Mouse (Mus musculus) lung, adult 2 months (tissue): ENCODE measurements around the gene Hba-x. TPM values are rescaled to one million over a fixed set of nuclear protein-coding genes. Genes with fewer than 3 reads are reported as not detected.

ENCODE experiments used
- DNase-seq: peaks from one replicate; pipeline ENCODE4 v3.0.0; 2022
- H3K4me1 ChIP-seq: fragments of 200-500 bp; 2 replicates; pipeline ENCODE4 v1.6.1; 2011; ENCODE audit warnings: low read length; ENCODE audit not compliant: control insufficient read depth, insufficient read depth
- H3K4me3 ChIP-seq: fragments of 200-500 bp; replicated peaks from 2 replicates; pipeline ENCODE3; 2011; ENCODE audit warnings: low read depth, mild to moderate bottlenecking, control low read depth, low read length; ENCODE audit errors: extremely low read depth
- CTCF ChIP-seq: fragments of 200-500 bp; IDR thresholded peaks from 2 replicates; pipeline ENCODE4 v1.5.1; 2011; ENCODE audit warnings: mild to moderate bottlenecking, low read length, control low read depth; ENCODE audit not compliant: insufficient read depth
- POLR2A ChIP-seq: fragments of 200-500 bp; IDR thresholded peaks from 2 replicates; pipeline ENCODE4 v1.6.1; 2011; ENCODE audit warnings: low read depth, mild to moderate bottlenecking, control low read depth, low read length, borderline replicate concordance; ENCODE audit errors: extremely low read depth
- WGBS: fragments of 180-500 bp; shearing (Covaris S2); methylation state at CpG from one replicate; pipeline ENCODE4 v1.1.7; 2018; 5-methylcytosine and 5-hydroxymethylcytosine counted together
- polyA plus RNA-seq: library from polyadenylated mRNA; depleted of rRNA; stranded (reverse); fragments of >200 nt; gene quantifications from 2 replicates; pipeline ENCODE4 v1.2.3, GENCODE M21; 2012; rRNA removed

Gene Hba-x
- polyA plus RNA-seq, 1 experiment, result not detected

DNA sequence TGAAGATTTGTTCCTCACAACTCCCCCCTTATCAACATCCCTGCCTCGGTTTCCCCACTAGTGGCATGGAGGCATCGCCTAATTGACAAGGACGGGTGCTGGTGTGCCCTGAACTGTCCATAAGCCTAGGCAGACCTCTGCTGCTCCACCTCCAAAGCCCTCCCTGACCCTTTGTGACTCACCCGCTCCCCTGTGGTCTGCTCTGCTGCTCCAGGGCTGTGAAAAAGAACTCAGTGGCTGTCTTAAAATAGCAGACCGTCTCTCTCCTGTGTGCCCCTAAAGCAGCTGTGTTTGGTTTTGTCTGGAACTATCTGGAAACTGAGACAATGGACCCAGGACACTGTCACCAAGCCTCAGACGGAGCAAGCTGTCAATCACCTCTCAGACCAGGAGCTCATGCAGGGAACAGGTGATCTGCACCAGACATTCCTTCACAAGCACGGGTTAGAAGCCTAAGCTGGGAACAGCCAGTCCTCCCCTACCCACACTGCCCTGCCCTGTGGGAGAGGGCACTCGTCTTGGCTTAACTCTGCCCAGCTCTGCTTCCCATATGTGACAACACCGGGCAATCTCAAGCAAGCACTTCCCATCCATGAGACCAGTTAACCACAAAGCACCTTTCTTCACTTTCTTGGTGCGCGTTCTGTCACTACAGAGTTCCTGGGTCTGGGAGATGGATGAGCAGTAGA, 44.5 kb downstream of the Hba-x start:
- Histone ChIP-seq H3K4me3 (no peak overlapping the region), H3K4me1 (no peaks in the 10 kb centered on the region)
- TF ChIP-seq POLR2A, result no peak
- no peak for TF ChIP-seq CTCF
- WGBS, result 63% methylated on average over 11 of the region's 11 CpGs
- no peak for DNase-seq

DNA sequence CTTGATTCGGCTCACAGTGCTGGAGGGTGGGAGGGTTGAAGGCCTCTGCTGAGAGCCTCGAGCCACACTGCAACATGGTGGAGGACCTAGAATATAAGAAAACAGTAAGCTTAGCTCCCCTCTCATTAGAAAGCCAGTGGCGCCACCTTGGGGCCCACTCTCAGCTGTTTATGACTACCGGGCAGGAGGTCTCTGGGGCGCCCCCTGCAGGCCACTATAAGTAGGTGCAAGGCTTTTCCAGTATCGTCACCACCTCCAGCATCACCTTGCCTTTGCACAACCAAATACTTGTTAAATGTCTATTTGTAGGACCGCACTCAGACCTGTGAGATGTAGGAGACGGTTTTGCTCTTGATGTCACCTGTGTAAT, 45.0 kb downstream of the Hba-x start:
- DNase-seq, result peak; percentile 23
- Histone ChIP-seq H3K4me3 (no peak overlapping the region), H3K4me1 (no peaks in the 10 kb centered on the region)
- TF ChIP-seq POLR2A, result no peak
- TF ChIP-seq CTCF, result peak; percentile 44
- 31% methylated on average over 8 of the region's 8 CpGs for WGBS

DNA sequence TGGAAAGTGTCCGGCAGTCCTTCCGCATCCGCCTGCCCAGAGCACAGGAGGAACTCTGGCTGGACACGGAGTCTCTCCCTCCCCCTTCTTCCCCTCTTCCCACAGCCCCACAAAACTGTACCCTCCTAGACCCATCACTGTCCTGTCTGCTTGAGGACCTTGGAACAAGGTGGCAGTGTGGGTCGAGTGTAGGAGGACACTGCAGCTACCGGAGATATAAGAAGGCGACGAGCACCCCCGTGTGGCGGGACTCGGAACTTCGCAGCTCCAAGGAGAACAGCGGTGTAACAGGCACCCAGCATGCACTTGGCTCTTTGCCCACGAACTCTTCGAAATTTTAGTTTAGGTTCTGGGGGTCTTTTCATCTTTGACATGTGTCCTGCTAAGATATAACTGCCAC, 48.4 kb downstream of the Hba-x start:
- Histone ChIP-seq H3K4me3 (peak overlapping the region; percentile 7), H3K4me1 (no peaks in the 10 kb centered on the region)
- WGBS, result 8% methylated on average over 15 of the region's 15 CpGs
- TF ChIP-seq POLR2A (no peak), CTCF (peak; percentile 83)
- peak; percentile 81 for DNase-seq

Other genes with a start within 250 kb of the Hba-x start
- 1.4 and 2.3 TPM in 2 replicates for gene Il9r, start 76.1 kb upstream of the Hba-x start, polyA plus RNA-seq
- 12.5 and 16.5 TPM in 2 replicates for gene Snrnp25, start 71.0 kb upstream of the Hba-x start, polyA plus RNA-seq
- gene Rhbdf1, start 54.1 kb upstream of the Hba-x start, polyA plus RNA-seq, result 183 and 195 TPM in 2 replicates
- 9.8 and 12.4 TPM in 2 replicates for gene Mpg, start 49.9 kb upstream of the Hba-x start, polyA plus RNA-seq
- gene Nprl3, start 8.7 kb upstream of the Hba-x start, polyA plus RNA-seq, result 77.9 and 85.7 TPM in 2 replicates
- 5,782 and 18,923 TPM in 2 replicates for gene Hba-a1, start 7.1 kb downstream of the Hba-x start, polyA plus RNA-seq
- gene Hbq1b, start 10.6 kb downstream of the Hba-x start, polyA plus RNA-seq, result 0.60 and 1.6 TPM in 2 replicates
- gene Hba-a2, start 20.1 kb downstream of the Hba-x start, polyA plus RNA-seq, result 11,114 and 27,871 TPM in 2 replicates
- gene Hbq1a, start 23.7 kb downstream of the Hba-x start, polyA plus RNA-seq, result 1.1 and 1.3 TPM in 2 replicates
- 8.1 and 10.7 TPM in 2 replicates for gene Sh3pxd2b, start 71.4 kb downstream of the Hba-x start, polyA plus RNA-seq
- 8.8 and 11.8 TPM in 2 replicates for gene Ubtd2, start 179.0 kb downstream of the Hba-x start, polyA plus RNA-seq